Mouse (Mus musculus) embryonic facial prominence, embryonic 15.5 days (tissue): ENCODE data around the gene Hyal2. TPM values are rescaled to one million over a fixed set of nuclear protein-coding genes. Genes with fewer than 3 reads are reported as not detected.

Source experiments
- ATAC-seq: fragments of 200-750 bp; cut with Nextera tagmentation; 2 replicates; pipeline ENCODE4 v1.8.0; 2017; ENCODE audit warnings: low read depth, moderate TSS enrichment; ENCODE audit not compliant: insufficient number of reproducible peaks, low FRiP score, low TSS enrichment
- H3K27ac ChIP-seq: fragments of 300-500 bp; sonication (generic); replicated peaks from 2 replicates; pipeline ENCODE4 v1.5.1; 2015; ENCODE audit warnings: mild to moderate bottlenecking, inconsistent platforms
- H3K27me3 ChIP-seq: fragments of 300-500 bp; sonication (generic); 2 replicates; pipeline ENCODE4 v1.6.1; 2015; ENCODE audit warnings: inconsistent platforms
- H3K36me3 ChIP-seq: fragments of 300-500 bp; sonication (generic); 2 replicates; pipeline ENCODE4 v1.6.1; 2015; ENCODE audit warnings: mild to moderate bottlenecking, inconsistent platforms
- H3K4me1 ChIP-seq: fragments of 300-500 bp; sonication (generic); 2 replicates; pipeline ENCODE4 v1.6.1; 2015; ENCODE audit warnings: inconsistent platforms
- H3K4me2 ChIP-seq: fragments of 300-500 bp; sonication (generic); replicated peaks from 2 replicates; pipeline ENCODE4 v1.6.1; 2015; ENCODE audit warnings: mild to moderate bottlenecking, inconsistent platforms
- H3K4me3 ChIP-seq: fragments of 300-500 bp; sonication (generic); replicated peaks from 2 replicates; pipeline ENCODE4 v1.5.1; 2015; ENCODE audit warnings: mild to moderate bottlenecking, inconsistent platforms
- H3K9ac ChIP-seq: fragments of 300-500 bp; sonication (generic); 2 replicates; pipeline ENCODE4 v1.6.1; 2015; ENCODE audit warnings: inconsistent platforms
- H3K9me3 ChIP-seq: fragments of 300-500 bp; sonication (generic); replicated peaks from 2 replicates; pipeline ENCODE4 v1.6.1; 2016; ENCODE audit warnings: inconsistent platforms
- WGBS: fragments of 180-500 bp; shearing (Covaris S2); methylation state at CpG from one replicate; pipeline ENCODE4 v1.1.7; 2015; 5-methylcytosine and 5-hydroxymethylcytosine counted together
- polyA plus RNA-seq: library from polyadenylated mRNA; unstranded; fragments of >200 nt; fragmentation: Nextera tagmentation; extraction: Ambion mirVana; gene quantifications from 2 replicates; pipeline ENCODE4 v1.2.1, GENCODE M21; 2015

Hyal2 gene
- polyA plus RNA-seq, 1 experiment from 2014 or later, result 98.4 TPM

DNA sequence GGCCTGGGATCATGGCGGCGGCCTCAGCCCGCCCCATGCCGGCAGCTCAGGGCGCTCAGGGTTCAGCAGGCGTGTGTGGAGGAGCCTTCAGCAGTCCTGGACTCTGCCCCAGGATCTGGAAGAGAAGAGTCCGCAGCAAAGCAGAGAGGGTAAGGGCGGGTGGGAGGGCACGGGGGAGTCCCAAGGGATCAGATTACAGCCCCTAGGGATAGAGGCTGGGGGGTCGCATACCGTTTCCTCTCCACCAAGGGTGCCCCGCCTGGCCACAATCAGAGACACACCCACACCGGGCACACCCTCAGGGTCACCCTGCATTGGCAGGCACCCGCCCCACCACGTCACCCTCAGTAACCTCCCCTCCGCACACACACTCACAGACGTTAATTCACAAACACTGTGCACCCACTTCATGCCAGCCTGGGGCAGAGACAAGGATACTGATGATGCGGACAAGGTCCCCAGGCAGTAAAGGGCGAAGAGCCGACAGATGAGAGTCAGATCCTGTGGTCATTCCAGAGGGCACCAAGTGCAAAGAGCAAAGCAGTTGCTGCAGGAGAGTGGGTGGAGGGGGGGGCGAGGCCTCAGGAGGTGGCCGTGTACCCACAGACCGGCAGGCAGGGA is 37.4 kb downstream of the Hyal2 start:
- 31% methylated on average over 23 of the region's 23 CpGs for WGBS
- Histone ChIP-seq H3K36me3 (no peaks in the 10 kb centered on the region), H3K4me3 (peak overlapping the region; percentile 26), H3K4me1 (peaks cover 74% of the 10 kb centered on the region), H3K27ac (peak overlapping the region; percentile 73), H3K27me3 (no peaks in the 10 kb centered on the region), H3K9ac (no peak overlapping the region), H3K9me3 (no peaks in the 10 kb centered on the region), H3K4me2 (peak overlapping the region; percentile 34)
- ATAC-seq, result peak; percentile 18; the same call in 1 of the 2 replicates

DNA sequence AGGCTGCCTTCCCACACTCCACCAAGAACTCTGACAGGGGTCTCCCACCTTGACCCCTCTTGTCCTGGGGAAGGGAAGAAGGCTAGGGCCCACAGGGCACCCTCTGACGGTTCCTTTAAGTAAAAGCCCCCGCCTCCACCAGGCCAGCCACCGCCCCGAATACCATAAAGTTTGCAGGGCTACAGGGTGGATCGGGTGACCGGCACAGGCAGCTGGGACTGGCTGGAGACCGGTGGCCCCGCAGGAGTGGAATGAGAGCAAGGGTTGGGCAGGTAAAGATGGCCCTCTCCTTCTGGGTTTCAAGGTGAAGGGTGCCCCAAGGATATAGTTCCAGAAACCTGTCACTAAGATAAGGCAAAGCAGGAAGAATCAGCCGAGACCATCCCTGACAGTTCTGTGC is 38.8 kb downstream of the Hyal2 start:
- H3K9ac ChIP-seq, result no peak overlapping the region
- peak overlapping the region; percentile 17; the same call in 1 of the 2 replicates for H3K4me3 ChIP-seq
- H3K9me3 ChIP-seq, result no peaks in the 10 kb centered on the region
- WGBS, result 9% methylated on average over 9 of the region's 9 CpGs
- H3K36me3 ChIP-seq, result no peaks in the 10 kb centered on the region
- H3K27me3 ChIP-seq, result no peaks in the 10 kb centered on the region
- H3K4me1 ChIP-seq, result peaks cover 81% of the 10 kb centered on the region
- H3K27ac ChIP-seq, result peak overlapping the region; percentile 55
- no peak for ATAC-seq
- peak overlapping the region; percentile 35 for H3K4me2 ChIP-seq

DNA sequence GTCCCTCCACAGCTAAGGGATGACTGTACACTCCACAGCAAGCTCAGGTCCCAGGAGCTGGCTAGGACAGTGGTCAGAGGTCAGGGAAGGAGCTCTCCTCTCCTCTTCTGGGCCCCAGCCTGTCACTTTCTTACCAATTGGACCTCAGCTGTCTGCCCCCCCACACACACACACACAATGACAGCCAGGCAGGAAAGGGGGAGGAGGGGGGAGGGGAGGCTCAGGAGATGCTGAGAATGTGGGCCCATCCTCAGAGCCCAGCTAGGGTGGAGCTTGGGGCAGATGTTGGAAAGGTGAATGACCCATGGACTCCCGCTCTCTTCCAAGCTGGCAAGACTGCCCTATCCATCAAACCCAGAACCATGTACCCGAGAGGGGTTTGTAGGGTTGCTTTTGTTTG is 39.3 kb downstream of the Hyal2 start:
- peaks cover 85% of the 10 kb centered on the region for H3K4me1 ChIP-seq
- peak overlapping the region; percentile 17; the same call in 1 of the 2 replicates for H3K4me3 ChIP-seq
- H3K9ac ChIP-seq, result no peak overlapping the region

DNA sequence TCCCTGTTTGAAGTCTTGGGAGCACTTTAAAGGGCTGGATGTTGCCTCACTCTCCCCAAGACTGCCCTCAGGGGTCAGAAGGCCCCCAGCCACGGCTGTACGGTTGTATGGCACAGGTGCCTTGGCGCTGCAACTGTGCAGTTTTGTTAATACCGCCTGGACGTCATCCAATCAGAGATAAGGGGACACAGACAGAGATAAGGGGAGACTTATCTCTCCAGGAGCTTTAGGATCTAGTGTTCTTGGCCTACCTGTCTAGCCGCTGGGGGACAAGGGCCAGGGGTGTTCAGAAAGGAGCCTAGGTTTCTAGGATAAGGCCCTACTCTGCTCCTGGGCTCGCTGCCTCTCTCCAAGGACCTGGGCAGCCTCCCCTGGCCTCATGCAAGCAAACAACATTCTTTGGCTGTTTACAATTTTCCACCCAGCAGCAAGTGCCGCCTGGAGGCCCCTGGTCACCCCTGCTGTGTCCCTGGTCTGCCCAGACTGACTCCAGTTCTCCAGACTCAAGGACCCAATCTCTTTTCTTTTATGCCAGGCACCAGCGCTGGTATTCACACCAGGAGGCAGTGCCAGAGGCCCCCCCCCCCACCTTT is 40.0 kb downstream of the Hyal2 start:
- peak overlapping the region; percentile 35 for H3K4me2 ChIP-seq
- peak overlapping the region; percentile 48; the same call in 1 of the 2 replicates for H3K27ac ChIP-seq
- 50% methylated on average over 9 of the region's 9 CpGs for WGBS

More for the DNA sequence above, 39.3 kb downstream of the Hyal2 start:
- Histone ChIP-seq H3K36me3 (no peaks in the 10 kb centered on the region), H3K9me3 (no peaks in the 10 kb centered on the region), H3K27me3 (no peaks in the 10 kb centered on the region), H3K4me2 (peak overlapping the region; percentile 35), H3K27ac (0 out of 2 replicates have a peak overlapping the region, but pooled peaks have one; percentile 48)
- no peak for ATAC-seq
- WGBS, result 85% methylated on average over 2 of the region's 2 CpGs

DNA sequence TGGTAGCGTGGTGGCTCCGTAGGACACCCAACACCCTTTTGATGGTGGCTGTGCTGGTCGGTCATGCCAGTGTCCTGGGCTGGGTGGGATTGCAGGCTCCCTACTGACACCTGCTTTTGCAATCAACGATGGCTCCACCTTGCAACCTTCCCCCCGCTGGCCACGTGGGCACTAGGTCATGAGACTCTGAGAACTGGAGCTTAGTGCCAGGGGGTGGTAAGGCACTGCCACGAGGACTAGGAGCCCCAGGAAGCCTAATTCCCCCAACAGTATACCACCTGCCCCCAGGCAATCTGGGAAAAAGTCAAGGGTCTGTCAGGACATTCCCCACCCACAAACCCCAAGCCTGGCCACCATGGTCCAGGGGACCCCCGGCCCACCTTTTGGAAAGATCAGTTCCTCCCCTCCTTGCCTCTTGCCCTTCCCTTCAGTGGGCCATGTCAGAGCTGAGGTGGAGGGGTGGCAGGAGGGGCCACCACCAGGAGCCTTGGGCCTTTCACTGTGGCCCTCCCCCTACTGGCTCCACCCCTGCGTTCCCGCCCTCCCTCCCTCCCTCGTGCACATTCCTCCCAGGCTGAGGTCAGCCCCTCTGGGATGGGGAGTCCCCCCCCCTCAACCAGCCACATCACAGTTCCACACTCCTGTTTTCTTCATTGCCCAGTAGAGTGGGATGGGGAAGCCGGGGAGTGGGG is 41.1 kb downstream of the Hyal2 start, which contains the start of gene Sema3b:
Sema3b (minus strand) TSS at position 489 of the 692 bp plus-strand sequence.
- no peak within 1 kb of the TSS for H3K4me3 ChIP-seq
- 0 out of 2 replicates have a peak within 1 kb of the TSS, but pooled peaks have one; percentile 35 for H3K4me2 ChIP-seq
- H3K36me3 ChIP-seq, result 0 out of 2 replicates have a peak, but pooled peaks cover 4% of the 10 kb centered on the region
- no peaks in the 10 kb centered on the region for H3K27me3 ChIP-seq
- H3K9ac ChIP-seq, result no peak within 1 kb of the TSS
- H3K4me1 ChIP-seq, result peaks cover 86% of the 10 kb centered on the region
- 35% methylated on average over 12 of the region's 12 CpGs for WGBS
- peak within 1 kb of the TSS; percentile 95 for H3K27ac ChIP-seq
- no peaks in the 10 kb centered on the region for H3K9me3 ChIP-seq
- ATAC-seq, result no peak

More for the DNA sequence above, 40.0 kb downstream of the Hyal2 start:
- no peak for ATAC-seq
- Histone ChIP-seq H3K4me1 (peaks cover 85% of the 10 kb centered on the region), H3K9me3 (no peaks in the 10 kb centered on the region), H3K36me3 (no peaks in the 10 kb centered on the region), H3K27me3 (no peaks in the 10 kb centered on the region), H3K9ac (0 out of 2 replicates have a peak overlapping the region, but pooled peaks have one; percentile 4), H3K4me3 (no peak overlapping the region)

DNA sequence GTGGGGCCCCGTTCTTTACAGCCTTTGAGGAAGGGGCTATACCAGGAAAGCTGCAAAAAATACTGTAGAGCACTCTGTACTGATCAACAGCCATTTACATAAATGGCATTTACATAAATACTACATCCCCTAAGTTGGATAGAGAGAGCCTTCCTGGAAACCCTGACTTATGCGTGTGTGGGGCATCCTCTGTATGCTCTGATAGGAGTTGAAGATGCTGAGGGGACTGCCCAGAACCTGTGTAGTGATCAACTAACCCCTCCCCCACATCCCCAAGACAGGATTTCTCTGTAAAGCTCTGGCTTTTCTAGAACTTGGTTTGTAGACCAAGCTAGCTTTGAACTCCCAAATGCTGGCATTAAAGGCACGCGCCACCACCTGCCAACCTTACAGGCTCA is 41.7 kb downstream of the Hyal2 start:
- Histone ChIP-seq H3K4me1 (peaks cover 85% of the 10 kb centered on the region), H3K9ac (no peak overlapping the region), H3K36me3 (peaks cover 8% of the 10 kb centered on the region), H3K4me2 (no peak overlapping the region), H3K27ac (0 out of 2 replicates have a peak overlapping the region, but pooled peaks have one; percentile 12), H3K4me3 (no peak overlapping the region), H3K27me3 (no peaks in the 10 kb centered on the region), H3K9me3 (no peaks in the 10 kb centered on the region)
- ATAC-seq, result no peak
- 58% methylated on average over 4 of the region's 4 CpGs for WGBS

DNA sequence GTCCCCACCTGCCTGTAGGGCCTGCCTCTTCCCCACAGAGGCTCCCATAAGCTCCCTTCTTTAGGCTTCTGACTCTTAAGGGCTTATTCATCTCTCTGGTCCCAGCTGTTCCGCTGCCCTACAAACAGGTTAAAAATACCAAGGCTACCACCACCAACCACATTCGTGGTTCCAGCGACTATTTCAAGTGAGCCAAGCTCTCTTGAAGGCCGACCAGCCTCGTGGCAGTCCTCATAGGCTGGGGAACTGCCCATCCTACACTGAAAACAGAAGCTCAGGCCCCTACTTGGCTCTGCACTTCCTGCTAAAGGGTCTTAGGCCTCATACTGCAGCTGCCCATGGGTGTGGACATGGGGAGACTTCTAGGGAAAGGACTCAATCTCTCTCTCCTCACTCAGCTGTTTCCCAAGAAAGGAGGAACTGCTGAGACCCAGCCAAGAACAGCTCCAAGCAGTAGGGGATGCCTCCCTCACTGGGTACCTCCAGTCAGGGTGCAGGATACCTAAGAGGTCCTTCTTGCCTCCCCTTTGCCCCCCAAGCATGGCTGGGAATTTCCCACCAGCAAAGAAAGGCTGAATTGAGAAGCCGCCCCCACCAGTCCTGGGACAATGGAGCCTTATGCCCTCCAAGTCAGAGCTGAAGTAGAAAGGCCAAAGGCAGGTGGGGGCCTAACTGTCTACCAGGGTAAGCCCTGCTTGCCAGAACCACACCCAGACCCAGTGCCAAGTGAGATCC is 43.9 kb downstream of the Hyal2 start:
- peaks cover 66% of the 10 kb centered on the region for H3K4me1 ChIP-seq
- no peaks in the 10 kb centered on the region for H3K27me3 ChIP-seq
- 72% methylated on average over 6 of the region's 6 CpGs for WGBS

DNA sequence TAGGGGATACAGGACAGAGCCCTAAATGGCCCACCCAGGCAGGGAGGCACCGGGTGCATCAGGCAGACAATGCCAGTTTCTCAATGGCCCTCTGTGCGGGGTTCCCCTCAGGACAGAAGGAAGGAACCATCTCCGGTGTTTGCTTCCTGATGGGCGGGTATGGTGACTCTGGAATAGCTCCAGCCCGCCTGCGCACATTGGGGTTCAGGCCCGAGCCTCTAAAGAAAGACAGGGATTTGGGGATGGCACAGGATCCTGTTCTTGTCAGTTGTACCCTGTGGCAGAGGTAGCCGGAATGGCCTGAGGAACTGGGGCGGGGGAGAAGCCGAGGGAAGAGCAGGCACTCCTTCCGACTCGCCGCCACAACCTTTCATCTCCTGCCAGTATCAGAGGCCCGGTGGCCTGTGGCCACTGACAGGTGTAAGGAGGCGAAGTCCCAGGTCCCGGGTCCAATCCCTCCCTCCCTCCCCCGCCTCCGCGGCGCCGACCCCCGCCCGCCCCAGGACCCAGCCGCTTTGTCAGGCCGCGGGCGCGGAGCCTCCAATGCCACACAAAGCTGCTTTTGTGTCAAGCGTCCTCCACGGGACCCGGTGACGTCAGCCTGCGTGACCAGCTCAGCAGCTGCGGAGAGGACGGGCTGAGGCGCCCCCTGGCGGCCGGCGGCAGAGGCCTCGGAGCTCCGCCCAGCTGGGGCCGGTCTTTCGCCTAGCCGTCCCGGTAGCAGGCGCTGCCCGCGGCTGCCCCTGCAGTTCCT is 44.6 kb downstream of the Hyal2 start:
- H3K36me3 ChIP-seq, result peaks cover 36% of the 10 kb centered on the region
- peaks cover 58% of the 10 kb centered on the region for H3K4me1 ChIP-seq
- peak overlapping the region; percentile 95 for H3K27ac ChIP-seq
- 5% methylated on average over 38 of the region's 48 CpGs for WGBS
- H3K9ac ChIP-seq, result peak overlapping the region; percentile 37
- ATAC-seq, result peak; percentile 92
- no peaks in the 10 kb centered on the region for H3K27me3 ChIP-seq
- H3K4me2 ChIP-seq, result peak overlapping the region; percentile 75
- peak overlapping the region; percentile 42 for H3K4me3 ChIP-seq
- H3K9me3 ChIP-seq, result no peaks in the 10 kb centered on the region

More for the DNA sequence above, 43.9 kb downstream of the Hyal2 start:
- H3K4me3 ChIP-seq, result peak overlapping the region; percentile 42; the same call in 1 of the 2 replicates
- H3K4me2 ChIP-seq, result peak overlapping the region; percentile 75
- no peak for ATAC-seq
- H3K36me3 ChIP-seq, result peaks cover 30% of the 10 kb centered on the region
- H3K9me3 ChIP-seq, result no peaks in the 10 kb centered on the region
- peak overlapping the region; percentile 37; the same call in 1 of the 2 replicates for H3K9ac ChIP-seq
- H3K27ac ChIP-seq, result peak overlapping the region; percentile 95

DNA sequence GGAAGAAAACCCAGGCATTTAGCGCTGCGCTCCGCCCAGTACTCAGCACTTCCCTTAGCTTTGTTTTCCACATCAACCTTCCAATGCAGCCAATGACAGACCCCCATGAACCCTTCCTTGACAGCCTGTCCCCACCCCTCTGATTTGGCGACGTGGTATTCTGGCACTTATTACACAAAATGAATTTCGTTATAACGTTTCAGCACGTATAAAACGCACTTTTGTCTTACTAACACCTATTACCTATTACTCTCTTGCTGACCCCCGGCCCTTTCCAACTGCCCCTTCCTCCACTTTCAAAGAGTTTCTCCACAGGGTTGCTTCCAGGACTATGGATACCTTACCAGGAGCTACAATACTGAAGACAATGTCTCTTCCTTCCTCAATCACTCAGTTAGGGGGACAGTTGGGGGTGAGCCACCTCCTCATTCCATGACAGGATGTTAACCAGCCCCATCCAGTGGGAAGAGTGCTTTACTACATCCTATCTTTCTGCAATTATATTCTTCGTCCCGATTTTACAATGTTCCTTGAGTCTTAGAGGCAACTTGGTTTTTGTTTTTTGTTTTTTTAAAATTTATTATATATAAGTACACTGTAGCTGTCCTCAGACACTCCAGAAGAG is 45.3 kb downstream of the Hyal2 start:
- no peak for ATAC-seq
- peaks cover 53% of the 10 kb centered on the region for H3K4me1 ChIP-seq

DNA sequence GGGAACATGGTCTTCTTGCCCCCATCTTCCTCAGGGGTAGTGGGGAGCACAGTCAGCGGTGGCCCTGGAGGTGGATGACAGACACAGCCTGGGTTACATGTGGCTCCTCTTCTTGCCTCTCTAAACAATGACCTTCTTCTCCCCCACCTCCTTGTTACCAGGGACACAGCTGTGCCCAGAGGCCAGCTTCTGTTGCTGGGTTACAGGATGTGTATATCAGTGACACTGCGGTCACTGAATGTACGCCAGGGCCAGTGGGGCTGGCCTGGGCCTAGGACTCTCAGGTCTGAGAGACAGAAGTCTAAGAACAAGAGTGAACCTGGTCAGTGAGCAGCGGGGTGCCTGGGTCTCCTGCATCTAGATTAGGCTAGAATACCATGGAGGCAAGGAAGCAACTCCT is 47.3 kb downstream of the Hyal2 start:
- Histone ChIP-seq H3K9ac (no peak overlapping the region), H3K36me3 (peaks cover 63% of the 10 kb centered on the region), H3K4me2 (no peak overlapping the region), H3K4me1 (peaks cover 54% of the 10 kb centered on the region), H3K27ac (peak overlapping the region; percentile 34; the same call in 1 of the 2 replicates), H3K4me3 (no peak overlapping the region), H3K27me3 (no peaks in the 10 kb centered on the region), H3K9me3 (no peaks in the 10 kb centered on the region)
- 65% methylated on average over 4 of the region's 4 CpGs for WGBS
- no peak for ATAC-seq

More for the DNA sequence above, 45.3 kb downstream of the Hyal2 start:
- peak overlapping the region; percentile 75 for H3K4me2 ChIP-seq
- 8% methylated on average over 12 of the region's 12 CpGs for WGBS
- H3K27me3 ChIP-seq, result no peaks in the 10 kb centered on the region
- H3K4me3 ChIP-seq, result peak overlapping the region; percentile 42
- H3K27ac ChIP-seq, result peak overlapping the region; percentile 95
- H3K36me3 ChIP-seq, result peaks cover 43% of the 10 kb centered on the region
- no peak overlapping the region; the same call in 1 of the 2 replicates for H3K9ac ChIP-seq
- H3K9me3 ChIP-seq, result no peaks in the 10 kb centered on the region
